Mouse (Mus musculus) left cerebral cortex, postnatal 25 days (tissue): ENCODE measurements at regions not wholly inside any gene's neighbourhood (a gene's known extent, or its start where the extent isn't known, plus 50 kb on each side); places are given as distances from the start of the nearest gene placed in this dataset.

Experiments
- DNase-seq, 2 experiments: peaks; one replicate each; pipeline ENCODE4 v3.0.0; 2022; ENCODE audit warnings: low spot score in 2 of 2, mixed read lengths in 1 of 2
- intact Hi-C: fragments of 180-260 bp; cut with DNase I; formaldehyde crosslinking; loops from one replicate; pipeline ENCODE4 v1.15.1; 2025
- microRNA-seq, 2 experiments: library from miRNA; unstranded; fragments of <30 nt; microRNA quantifications; one replicate each; pipeline ENCODE4 v1.2.0; 2022

- intact Hi-C loops = no loop called here
Measured at GRCm38 (mm10) chr7:35898701-35899445, 96.1 kb upstream of the Zfp507 start.

GRCm38 (mm10) chr7:35893292-35893691 is 90.5 kb upstream of the Zfp507 start:
- DNase-seq = peak in 1 of 2 experiments; percentile 75
- intact Hi-C loops = no loop called here

More at GRCm38 (mm10) chr7:35898701-35899445, 96.1 kb upstream of the Zfp507 start:
- DNase-seq = peak in 1 of 2 experiments; percentile 55

DNA sequence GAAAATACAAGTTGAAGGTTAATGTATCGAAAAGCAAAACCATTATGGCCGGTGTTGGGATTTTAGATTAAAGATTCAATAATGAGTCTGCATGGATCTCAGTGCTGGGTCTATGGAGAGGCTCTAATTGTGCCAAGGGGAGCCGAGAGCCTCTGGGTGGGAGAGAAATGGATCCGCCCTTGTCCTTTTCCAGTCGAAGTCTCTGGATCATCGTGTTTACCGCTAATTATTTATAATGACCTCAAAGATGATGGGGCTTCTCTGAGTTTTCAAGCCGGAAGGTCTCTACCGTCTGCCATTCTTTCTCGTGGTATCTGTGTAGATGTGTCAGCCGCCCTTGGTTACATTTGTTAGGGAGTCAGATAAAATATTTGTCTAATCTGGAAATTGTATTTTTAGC is 83.2 kb upstream of the Zfp507 start:
- no peak for DNase-seq
- intact Hi-C loops = no loop called here

GRCm38 (mm10) chr7:35879755-35880304 is 77.0 kb upstream of the Zfp507 start:
- intact Hi-C loops = loop anchor here (5.0 kb wide), 1 partner anchor 1467 kb away; no protein-coding TSS in a partner anchor
- DNase-seq = peak; percentile 77 to 81

GRCm38 (mm10) chr7:35878164-35878563 is 75.4 kb upstream of the Zfp507 start:
- DNase-seq = peak; percentile 20 to 85
- intact Hi-C loops = no loop called here

DNA sequence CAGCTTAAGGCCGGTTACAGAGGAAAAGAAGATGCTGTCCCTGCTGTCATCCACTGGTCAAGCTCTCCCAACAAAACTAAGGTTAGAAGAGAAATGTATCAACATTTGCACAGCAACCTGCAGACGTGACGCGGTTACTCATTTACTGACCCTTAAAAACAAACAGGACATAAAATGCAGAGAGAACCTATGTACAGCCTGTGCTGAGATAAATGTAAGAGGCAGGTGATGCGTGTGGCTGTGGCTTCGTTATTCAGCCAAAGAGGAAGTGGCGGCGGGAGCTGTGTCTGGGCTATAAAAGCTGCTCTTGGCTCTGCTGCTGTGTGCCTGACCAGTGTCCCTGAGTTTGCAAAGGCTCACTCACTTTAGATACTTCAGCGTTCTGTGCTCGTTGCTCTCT is 58.2 kb upstream of the Zfp507 start:
- intact Hi-C loops = no loop called here
- DNase-seq = no peak

GRCm38 (mm10) chr7:35859601-35860000 is 56.8 kb upstream of the Zfp507 start:
- intact Hi-C loops = loop anchor here (5.0 kb wide), 1 partner anchor 207 kb away; no protein-coding TSS in a partner anchor
- DNase-seq = no peak

DNA sequence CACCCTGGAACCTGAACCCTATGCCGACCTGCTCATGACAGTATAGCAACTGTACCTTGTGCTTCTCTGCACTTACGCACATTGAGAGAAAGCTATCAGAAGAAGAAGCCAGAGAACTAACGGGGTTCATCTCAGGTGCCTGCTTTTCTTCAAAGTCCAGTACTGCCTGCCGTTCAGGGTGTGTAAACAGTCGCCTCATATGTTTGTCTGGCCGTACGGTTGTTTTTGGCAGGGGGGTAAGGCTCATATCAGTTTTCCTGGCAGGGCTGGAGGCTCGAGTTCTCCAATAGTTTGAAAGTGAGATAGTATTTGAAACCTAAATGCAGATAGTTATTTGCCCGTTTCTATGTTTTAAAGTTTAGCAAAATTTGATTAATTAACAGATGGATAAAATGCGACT is 54.9 kb upstream of the Zfp507 start:
- DNase-seq = no peak
- intact Hi-C loops = loop anchor here (5.0 kb wide), 1 partner anchor 205 kb away; no protein-coding TSS in a partner anchor

Small RNA genes in the stretch of these regions (microRNA-seq; reads per million reads assigned to microRNA genes)
- gene Gm23292 = 0 reads per million in 2 experiments
